22 mouse cellular contexts compared by ENCODE assay signal in genomic region chr12:72405031-72405430, GRCm38 (mm10). TPM values are rescaled to one million over a fixed set of nuclear protein-coding genes. Genes with fewer than 3 reads are reported as not detected.
DNase-seq lines count a peak whose midpoint lies in the region; ATAC-seq and TF ChIP-seq lines count a peak whose summit lies in the region.
"Had no signal": no experiment of that assay in that cellular context is flagged by ENCODE, and none has a peak within 500 bp of the region (broad histone marks: within the 10 kb centered on the region; RNA-seq: fewer than 3 reads in every experiment).

No protein-coding gene starts in this region.

- WGBS in hindbrain, embryonic 15.5 days = 16% methylated on average over 4 of the region's 5 CpGs
- WGBS in hindbrain, embryonic 12.5 days = 30% methylated on average over 4 of the region's 5 CpGs
- 73% methylated on average over 5 of the region's 5 CpGs for WGBS in kidney, adult 2 months

- no peak for TF ChIP-seq POLR2A in kidney, adult 2 months (IDR thresholded peaks at IDR 0.05; ENCODE audit: low read depth, low read length)

- 0 out of 2 replicates have a peak overlapping the region, but pooled peaks have one; percentile 25 for H3K27ac ChIP-seq in hindbrain, embryonic 15.5 days (replicated peaks)
- H3K27ac ChIP-seq in hindbrain, embryonic 12.5 days = no peak overlapping the region
- no peak overlapping the region for H3K27ac ChIP-seq in kidney, adult 2 months (ENCODE audit: insufficient read depth, low read depth, low read length)
- H3K27ac ChIP-seq: forebrain, embryonic 10.5 days; forebrain, embryonic 13.5 days had no signal

- H3K9ac ChIP-seq in hindbrain, embryonic 15.5 days = no peak overlapping the region
- no peak overlapping the region for H3K9ac ChIP-seq in hindbrain, embryonic 12.5 days
- H3K9ac ChIP-seq: forebrain, embryonic 13.5 days had no signal

- peaks cover 20% of the 10 kb centered on the region for H3K4me1 ChIP-seq in hindbrain, embryonic 15.5 days (replicated peaks)
- H3K4me1 ChIP-seq in hindbrain, embryonic 12.5 days = peaks cover 17% of the 10 kb centered on the region
- no peaks in the 10 kb centered on the region for H3K4me1 ChIP-seq in kidney, adult 2 months (ENCODE audit: control insufficient read depth, insufficient read depth, low read length)

- H3K27me3 ChIP-seq in hindbrain, embryonic 15.5 days = no peaks in the 10 kb centered on the region
- peaks cover 5% of the 10 kb centered on the region; the same call in 1 of the 2 replicates for H3K27me3 ChIP-seq in hindbrain, embryonic 12.5 days
- no peaks in the 10 kb centered on the region; the same call in 1 of the 2 replicates for H3K27me3 ChIP-seq in kidney, adult 2 months (replicated peaks; ENCODE audit: control insufficient read depth, insufficient read depth, low read length)

- H3K4me2 ChIP-seq in hindbrain, embryonic 15.5 days = peak overlapping the region; percentile 37; the same call in 1 of the 2 replicates
- no peak overlapping the region for H3K4me2 ChIP-seq in hindbrain, embryonic 12.5 days (replicated peaks)
- H3K4me2 ChIP-seq: forebrain, embryonic 13.5 days; heart, embryonic 11.5 days had no signal

- intact Hi-C loops in heart, postnatal 10 days (cut with DNase I) = no loop called here

- no peaks in the 10 kb centered on the region for H3K9me3 ChIP-seq in hindbrain, embryonic 15.5 days
- no peaks in the 10 kb centered on the region for H3K9me3 ChIP-seq in hindbrain, embryonic 12.5 days (replicated peaks)
- H3K9me3 ChIP-seq: forebrain, embryonic 10.5 days; forebrain, embryonic 13.5 days had no signal

- H3K36me3 ChIP-seq in hindbrain, embryonic 15.5 days = no peaks in the 10 kb centered on the region
- H3K36me3 ChIP-seq in hindbrain, embryonic 12.5 days = no peaks in the 10 kb centered on the region
- no peaks in the 10 kb centered on the region for H3K36me3 ChIP-seq in kidney, adult 2 months (ENCODE audit: control insufficient read depth, insufficient read depth, low read length)
- H3K36me3 ChIP-seq: forebrain, embryonic 10.5 days had no signal

- no peak for TF ChIP-seq CTCF in kidney, adult 2 months (conservative IDR thresholded peaks at IDR 0.05; ENCODE audit: insufficient read depth, insufficient read length, low read depth, low read length)

- ATAC-seq in hindbrain, embryonic 15.5 days (ENCODE audit: low FRiP score, low read depth) = no peak
- ATAC-seq in hindbrain, embryonic 12.5 days (ENCODE audit: low FRiP score) = no peak
- ATAC-seq: forebrain, embryonic 13.5 days; forebrain, embryonic 16.5 days; Patski had no signal

- H3K4me3 ChIP-seq in hindbrain, embryonic 15.5 days = no peak overlapping the region
- no peak overlapping the region for H3K4me3 ChIP-seq in hindbrain, embryonic 12.5 days
- H3K4me3 ChIP-seq in kidney, adult 2 months (ENCODE audit: insufficient read depth, low read depth, low read length) = no peak overlapping the region
- H3K4me3 ChIP-seq: forebrain, embryonic 10.5 days; forebrain, embryonic 13.5 days had no signal

- DNase-seq in heart, adult 11 months = peak; percentile 16
- DNase-seq in heart, postnatal 10 days = no peak
- DNase-seq in Muller cell, postnatal 12 days (ENCODE audit: inconsistent ontology term) = peak; percentile 78
- peak; percentile 10 for DNase-seq in retina, embryonic 14.5 days (ENCODE audit: low spot score)
- no peak for DNase-seq in kidney, adult 2 months
- DNase-seq in kidney, adult 8-10 months = no peak
- DNase-seq: adrenal gland, postnatal 10 days; adrenal gland, postnatal 36 days; cerebellum, adult 18-20 months; cerebellum, adult 9-10 months; cerebellum, postnatal 14 days; gastrocnemius, postnatal 10 days; gastrocnemius, postnatal 36 days; heart, postnatal 36 days had no signal

RNA-seq across cellular contexts. Expression of gene Rtn1, which starts 3.8 kb away (rescaled TPM):
- total RNA-seq in heart, postnatal 10 days (2021) = 10 to 100 TPM; 12.4 TPM
- polyA plus RNA-seq in hindbrain, embryonic 15.5 days (2015; fragmentation: Nextera tagmentation; extraction: Ambion mirVana) = 2,935 and 3,200 TPM in 2 replicates
- 892 and 927 TPM in 2 replicates for polyA plus RNA-seq in hindbrain, embryonic 12.5 days (2016; fragmentation: Nextera tagmentation; extraction: Ambion mirVana)
- polyA plus RNA-seq in kidney, adult 2 months (2012; rRNA removed) = 3.0 and 5.6 TPM in 2 replicates
- total RNA-seq: granulocyte monocyte progenitor cell, adult 5-6 weeks had no signal

RNA-seq across cellular contexts. Expression of gene Lrrc9, which starts 36.6 kb away (rescaled TPM):
- total RNA-seq in heart, postnatal 10 days (2021) = under 1 TPM; 0.41 to 0.47 TPM
- 3.2 and 3.8 TPM in 2 replicates for polyA plus RNA-seq in hindbrain, embryonic 15.5 days (2015; fragmentation: Nextera tagmentation; extraction: Ambion mirVana)
- 2.7 and 3.2 TPM in 2 replicates for polyA plus RNA-seq in hindbrain, embryonic 12.5 days (2016; fragmentation: Nextera tagmentation; extraction: Ambion mirVana)
- polyA plus RNA-seq in kidney, adult 2 months (2012; rRNA removed) = 0.07 TPM in 1 of 2 replicates, not detected in the other
- polyA plus RNA-seq: Patski had no signal

Comparison
In these comparisons a context has a peak if more than half of its experiments do, and no peak if none do; other contexts are left out.
1. DNase-seq: peak in heart, adult 11 months (single experiment), Muller cell, postnatal 12 days (single experiment) and retina, embryonic 14.5 days (single experiment); none in heart, postnatal 10 days (0 of 2), kidney, adult 2 months (single experiment) and kidney, adult 8-10 months (0 of 2).
2. RNA of gene Rtn1, which starts 3.8 kb away (polyA plus RNA-seq): 2,935 to 3,200 TPM in hindbrain, embryonic 15.5 days and 892 to 927 TPM in hindbrain, embryonic 12.5 days; 3.0 to 5.6 TPM in kidney, adult 2 months; every median in the first group is over 100 times any median in the second.